Mouse (Mus musculus) neural tube, embryonic 14.5 days (tissue): ENCODE results near the gene Hfe2. TPM values are rescaled to one million over a fixed set of nuclear protein-coding genes. Genes with fewer than 3 reads are reported as not detected.
A peak's percentile ranks its signal among the peaks of the same experiment; 100 is the strongest.
"Not testable (repeated sequence)": the region's sequence is repeated elsewhere in the genome, so short reads cannot be mapped to it uniquely, and the experiment has no call there.

ENCODE experiments used
- ATAC-seq: fragments of 200-750 bp; cut with Nextera tagmentation; 2 replicates; pipeline ENCODE4 v1.8.0; 2017; ENCODE audit warnings: low read depth, mild to moderate bottlenecking, moderate TSS enrichment, moderate library complexity
- H3K27ac ChIP-seq: fragments of 300-500 bp; sonication (generic); 2 replicates; pipeline ENCODE4 v1.5.1; 2014; ENCODE audit warnings: low read depth, mild to moderate bottlenecking, control low read depth, low read length, moderate library complexity, mixed read lengths
- H3K27me3 ChIP-seq: fragments of 300-500 bp; sonication (generic); 2 replicates; pipeline ENCODE4 v1.6.1; 2014; ENCODE audit warnings: low read length; ENCODE audit not compliant: control insufficient read depth, insufficient read depth
- H3K36me3 ChIP-seq: fragments of 300-500 bp; sonication (generic); 2 replicates; pipeline ENCODE4 v1.6.1; 2014; ENCODE audit warnings: low read length, mixed read lengths; ENCODE audit not compliant: control insufficient read depth, insufficient read depth
- H3K4me1 ChIP-seq: fragments of 300-500 bp; sonication (generic); 2 replicates; pipeline ENCODE4 v1.6.1; 2014; ENCODE audit warnings: low read length; ENCODE audit not compliant: control insufficient read depth, insufficient read depth
- H3K4me2 ChIP-seq: fragments of 300-500 bp; sonication (generic); 2 replicates; pipeline ENCODE4 v1.6.1; 2014; ENCODE audit warnings: mild to moderate bottlenecking, low read depth, low read length, control low read depth
- H3K4me3 ChIP-seq: fragments of 300-500 bp; sonication (generic); 2 replicates; pipeline ENCODE4 v1.5.1; 2014; ENCODE audit warnings: low read depth, low read length, control low read depth, mixed read lengths
- H3K9ac ChIP-seq: fragments of 300-500 bp; sonication (generic); replicated peaks from 2 replicates; pipeline ENCODE4 v1.6.1; 2014; ENCODE audit warnings: low read depth, mild to moderate bottlenecking, control low read depth, low read length, mixed read lengths
- H3K9me3 ChIP-seq: fragments of 300-500 bp; sonication (generic); 2 replicates; pipeline ENCODE4 v1.6.1; 2016; ENCODE audit warnings: low read length; ENCODE audit not compliant: control insufficient read depth
- WGBS: fragments of 180-500 bp; shearing (Covaris S2); extraction: QIAGEN DNeasy Blood & Tissue Kit; methylation state at CpG from one replicate; pipeline ENCODE4 v1.1.7; 2014; 5-methylcytosine and 5-hydroxymethylcytosine counted together
- polyA plus RNA-seq: library from polyadenylated mRNA; unstranded; fragments of >200 nt; fragmentation: Nextera tagmentation; extraction: Ambion mirVana; gene quantifications from 2 replicates; pipeline ENCODE4 v1.2.1, GENCODE M21; 2014

Hfe2 gene
- polyA plus RNA-seq, 1 experiment from 2014 or later, result 2.0 TPM

DNA sequence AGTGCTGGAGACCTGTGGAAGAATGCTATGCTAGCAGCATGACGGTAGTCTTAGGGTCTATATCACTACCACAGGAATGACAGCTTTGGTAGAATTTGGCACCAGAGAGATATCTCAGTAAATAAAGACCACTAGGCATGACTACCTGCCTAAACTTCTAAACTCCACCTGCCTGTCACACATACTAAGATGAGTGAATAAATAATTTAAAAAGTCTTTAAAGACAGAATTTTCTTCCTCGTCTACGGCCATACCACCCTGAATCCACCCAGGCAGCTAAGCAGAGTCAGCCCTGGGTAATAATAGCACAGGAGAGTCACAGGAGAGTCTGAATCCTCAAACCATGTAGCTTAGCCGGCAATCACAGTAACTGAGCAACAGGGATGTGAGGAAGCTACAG, 40.1 kb upstream of the Hfe2 start:
- no peak overlapping the region for H3K4me3 ChIP-seq
- 0 out of 2 replicates have a peak, but pooled peaks cover 2% of the 10 kb centered on the region for H3K27me3 ChIP-seq
- no peaks in the 10 kb centered on the region for H3K36me3 ChIP-seq
- ATAC-seq, result no peak
- no peak overlapping the region for H3K4me2 ChIP-seq
- 73% methylated on average over 4 of the region's 4 CpGs for WGBS
- H3K9me3 ChIP-seq, result no peaks in the 10 kb centered on the region
- H3K4me1 ChIP-seq, result no peaks in the 10 kb centered on the region; the same call in 1 of the 2 replicates
- H3K27ac ChIP-seq, result no peak overlapping the region
- H3K9ac ChIP-seq, result no peak overlapping the region

DNA sequence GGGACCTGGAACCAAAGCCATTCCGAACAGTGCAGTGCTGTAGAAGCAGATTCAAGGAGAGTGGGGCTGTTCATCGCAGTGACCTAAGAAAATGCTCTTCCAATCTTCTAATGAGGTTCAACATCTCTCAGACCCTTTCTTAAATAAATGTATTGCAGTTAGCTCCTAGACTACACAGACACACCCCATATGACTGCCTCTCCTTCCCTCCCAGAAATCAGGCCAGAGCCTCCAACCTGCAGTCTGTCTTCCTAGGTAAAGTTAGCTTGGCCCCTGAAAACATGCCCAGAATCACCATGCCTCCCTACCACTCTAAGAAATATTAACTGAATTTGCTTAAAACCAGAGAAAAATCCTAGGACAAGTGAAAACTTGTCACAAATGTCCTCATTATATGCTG, 39.6 kb upstream of the Hfe2 start:
- Histone ChIP-seq H3K4me1 (no peaks in the 10 kb centered on the region; the same call in 1 of the 2 replicates), H3K27ac (no peak overlapping the region), H3K9me3 (no peaks in the 10 kb centered on the region), H3K4me3 (no peak overlapping the region), H3K27me3 (0 out of 2 replicates have a peak, but pooled peaks cover 2% of the 10 kb centered on the region), H3K9ac (no peak overlapping the region), H3K4me2 (no peak overlapping the region), H3K36me3 (no peaks in the 10 kb centered on the region)
- WGBS, result 80% methylated on average over 2 of the region's 2 CpGs
- no peak for ATAC-seq

DNA sequence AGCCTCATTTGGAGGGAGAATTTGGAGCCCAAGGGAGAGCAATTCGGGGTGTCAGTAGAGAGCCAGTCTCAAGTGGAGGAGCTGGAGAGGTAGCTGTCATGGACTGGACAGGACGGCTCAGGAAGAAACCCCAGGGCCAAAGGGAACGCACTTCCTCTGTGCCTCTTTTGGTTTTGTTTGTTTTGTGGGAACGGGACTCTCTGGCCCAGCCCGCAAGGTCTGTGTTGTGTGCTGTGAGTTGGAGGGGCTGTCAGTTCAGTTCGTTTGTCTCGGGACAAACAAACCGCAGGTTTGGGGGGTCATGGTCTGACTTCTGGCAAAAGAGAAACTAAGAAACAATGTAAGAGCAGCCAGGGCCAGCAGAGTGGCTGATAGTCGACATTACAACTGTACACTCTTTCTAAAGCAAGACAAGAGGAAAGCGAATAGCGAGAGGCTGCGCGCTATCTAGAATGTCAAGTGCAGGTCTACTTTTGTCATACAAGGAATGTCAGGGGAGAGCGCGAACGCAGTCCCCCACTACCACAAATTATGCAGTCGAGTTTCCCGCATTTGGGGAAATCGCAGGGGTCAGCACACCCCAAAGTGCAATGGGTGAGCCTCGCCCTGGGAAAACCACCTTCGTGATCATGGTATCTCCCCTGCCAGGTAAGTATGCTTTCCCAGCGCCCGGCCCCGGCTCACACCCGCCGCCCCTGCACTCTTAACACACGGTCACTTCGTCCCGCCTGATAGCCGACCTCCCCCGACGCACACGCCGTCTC, 38.7 kb upstream of the Hfe2 start:
- not testable (repeated sequence) for H3K9me3 ChIP-seq, H3K4me2 ChIP-seq, H3K36me3 ChIP-seq, H3K9ac ChIP-seq, H3K27me3 ChIP-seq, H3K27ac ChIP-seq, H3K4me3 ChIP-seq, H3K4me1 ChIP-seq
- 0% methylated on average over 4 of the region's 34 CpGs for WGBS
- ATAC-seq, result peak; percentile 50

DNA sequence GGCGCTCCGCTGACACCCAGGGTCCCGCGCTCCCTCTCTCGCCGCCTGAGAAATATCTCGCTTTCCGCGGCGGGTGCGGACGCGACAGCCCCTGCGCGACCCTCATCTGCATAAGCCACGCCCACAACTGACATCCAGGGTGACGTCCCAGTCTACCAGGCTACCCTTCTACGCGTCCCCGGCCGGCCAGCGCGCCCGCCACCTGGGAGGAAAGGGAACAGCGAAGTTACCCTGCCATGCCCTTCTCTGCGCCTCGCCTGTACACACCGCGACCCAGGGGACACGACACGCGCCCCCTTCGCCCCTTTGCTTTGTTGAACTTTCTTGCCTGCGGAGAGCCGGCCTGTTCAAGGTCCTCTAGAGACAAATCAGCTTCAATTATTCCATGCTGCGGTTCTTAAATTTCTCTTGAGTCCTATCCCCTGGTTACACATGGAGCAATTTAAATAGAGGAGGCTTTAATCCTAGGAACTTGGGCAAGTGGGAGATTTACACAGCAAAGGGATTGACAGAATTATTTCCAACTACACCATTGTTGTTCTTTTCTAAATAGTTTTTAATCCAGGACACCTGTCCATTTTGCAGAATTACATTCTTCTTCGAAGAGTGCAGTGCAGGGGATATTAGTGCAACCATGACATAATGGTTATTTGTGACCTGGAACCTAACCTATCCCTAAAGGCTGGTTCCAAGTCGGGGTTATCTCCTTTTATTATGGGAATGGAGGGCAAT, 38.0 kb upstream of the Hfe2 start:
- H3K27me3 ChIP-seq, H3K9ac ChIP-seq, H3K4me1 ChIP-seq, H3K9me3 ChIP-seq, H3K27ac ChIP-seq, H3K36me3 ChIP-seq: not testable (repeated sequence)
- 15% methylated on average over 5 of the region's 38 CpGs for WGBS
- Histone ChIP-seq H3K4me2 (peak overlapping the region; percentile 53), H3K4me3 (peak overlapping the region; percentile 32; the same call in 1 of the 2 replicates)
- ATAC-seq, result peak; percentile 84

DNA sequence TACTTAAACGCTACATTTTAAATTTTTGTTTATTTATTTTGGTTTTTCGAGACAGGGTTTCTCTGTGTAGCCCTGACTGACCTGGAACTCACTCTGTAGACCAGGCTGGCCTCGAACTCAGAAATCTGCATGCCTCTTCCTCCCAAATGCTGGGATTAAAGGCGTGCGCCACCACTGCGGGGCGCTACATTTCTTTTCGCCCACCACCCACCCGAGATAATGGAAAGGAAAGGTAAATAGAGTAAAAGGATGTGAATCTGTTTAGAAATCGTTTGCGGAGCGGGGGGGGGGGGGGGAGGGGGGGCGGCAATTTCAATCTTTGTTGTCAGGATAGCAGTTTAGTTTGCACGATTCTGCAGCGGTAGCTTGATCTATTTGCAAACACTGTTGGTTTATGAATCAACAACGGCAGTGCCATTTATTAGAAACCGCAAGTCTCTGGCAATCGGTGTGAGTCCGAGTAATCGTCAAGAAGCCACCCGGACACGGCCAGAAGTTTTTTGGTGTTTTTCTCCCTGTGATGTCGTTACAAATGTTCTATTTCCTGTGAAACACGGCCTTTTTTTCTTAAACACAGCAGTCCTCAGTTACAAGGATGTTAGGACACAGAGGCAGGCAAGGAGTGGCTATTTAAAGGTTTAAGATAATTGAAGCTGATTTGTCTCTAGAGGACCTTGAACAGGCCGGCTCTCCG, 37.2 kb upstream of the Hfe2 start:
- ATAC-seq, result no peak

DNA sequence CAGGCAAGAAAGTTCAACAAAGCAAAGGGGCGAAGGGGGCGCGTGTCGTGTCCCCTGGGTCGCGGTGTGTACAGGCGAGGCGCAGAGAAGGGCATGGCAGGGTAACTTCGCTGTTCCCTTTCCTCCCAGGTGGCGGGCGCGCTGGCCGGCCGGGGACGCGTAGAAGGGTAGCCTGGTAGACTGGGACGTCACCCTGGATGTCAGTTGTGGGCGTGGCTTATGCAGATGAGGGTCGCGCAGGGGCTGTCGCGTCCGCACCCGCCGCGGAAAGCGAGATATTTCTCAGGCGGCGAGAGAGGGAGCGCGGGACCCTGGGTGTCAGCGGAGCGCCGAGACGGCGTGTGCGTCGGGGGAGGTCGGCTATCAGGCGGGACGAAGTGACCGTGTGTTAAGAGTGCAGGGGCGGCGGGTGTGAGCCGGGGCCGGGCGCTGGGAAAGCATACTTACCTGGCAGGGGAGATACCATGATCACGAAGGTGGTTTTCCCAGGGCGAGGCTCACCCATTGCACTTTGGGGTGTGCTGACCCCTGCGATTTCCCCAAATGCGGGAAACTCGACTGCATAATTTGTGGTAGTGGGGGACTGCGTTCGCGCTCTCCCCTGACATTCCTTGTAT, 36.6 kb upstream of the Hfe2 start:
- H3K4me1 ChIP-seq, H3K27me3 ChIP-seq, H3K9me3 ChIP-seq, H3K36me3 ChIP-seq: not testable (repeated sequence)
- ATAC-seq, result peak; percentile 85
- 0% methylated on average over 1 of the region's 55 CpGs for WGBS
- Histone ChIP-seq H3K4me2 (peak overlapping the region; percentile 53), H3K4me3 (peak overlapping the region; percentile 32), H3K9ac (peak overlapping the region; percentile 13; the same call in 1 of the 2 replicates), H3K27ac (peak overlapping the region; percentile 85)

More for the DNA sequence above, 37.2 kb upstream of the Hfe2 start:
- no peaks in the 10 kb centered on the region; the same call in 1 of the 2 replicates for H3K4me1 ChIP-seq
- peak overlapping the region; percentile 53 for H3K4me2 ChIP-seq
- H3K4me3 ChIP-seq, result peak overlapping the region; percentile 32
- 3% methylated on average over 25 of the region's 26 CpGs for WGBS
- H3K27me3 ChIP-seq, result 0 out of 2 replicates have a peak, but pooled peaks cover 2% of the 10 kb centered on the region
- H3K9me3 ChIP-seq, result no peaks in the 10 kb centered on the region
- no peaks in the 10 kb centered on the region for H3K36me3 ChIP-seq
- H3K9ac ChIP-seq, result peak overlapping the region; percentile 13; the same call in 1 of the 2 replicates
- peak overlapping the region; percentile 85 for H3K27ac ChIP-seq

DNA sequence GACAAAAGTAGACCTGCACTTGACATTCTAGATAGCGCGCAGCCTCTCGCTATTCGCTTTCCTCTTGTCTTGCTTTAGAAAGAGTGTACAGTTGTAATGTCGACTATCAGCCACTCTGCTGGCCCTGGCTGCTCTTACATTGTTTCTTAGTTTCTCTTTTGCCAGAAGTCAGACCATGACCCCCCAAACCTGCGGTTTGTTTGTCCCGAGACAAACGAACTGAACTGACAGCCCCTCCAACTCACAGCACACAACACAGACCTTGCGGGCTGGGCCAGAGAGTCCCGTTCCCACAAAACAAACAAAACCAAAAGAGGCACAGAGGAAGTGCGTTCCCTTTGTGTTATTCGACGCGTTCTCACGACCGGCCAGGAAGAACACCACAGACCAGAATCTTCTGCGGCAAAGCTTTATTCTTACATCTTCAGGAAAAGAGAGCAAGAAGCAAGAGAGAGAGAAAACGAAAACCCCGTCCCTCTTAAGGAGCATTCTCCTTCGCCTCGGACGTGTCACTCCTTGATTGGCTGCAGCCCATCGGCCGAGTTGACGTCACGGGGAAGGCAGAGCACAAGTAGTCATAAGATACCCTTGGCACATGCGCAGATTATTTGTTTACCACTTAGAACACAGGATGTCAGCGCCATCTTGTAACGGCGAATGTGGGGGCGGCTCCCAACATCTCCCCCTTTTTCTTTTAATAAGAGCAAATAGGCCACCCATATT, 35.9 kb upstream of the Hfe2 start:
- not testable (repeated sequence) for H3K4me3 ChIP-seq, H3K36me3 ChIP-seq, H3K9ac ChIP-seq, H3K27me3 ChIP-seq, H3K4me2 ChIP-seq, H3K4me1 ChIP-seq, H3K9me3 ChIP-seq
- H3K27ac ChIP-seq, result 0 out of 2 replicates have a peak overlapping the region, but pooled peaks have one; percentile 60
- peak; percentile 51 for ATAC-seq
- WGBS, result under 1% methylated on average over 8 of the region's 31 CpGs

DNA sequence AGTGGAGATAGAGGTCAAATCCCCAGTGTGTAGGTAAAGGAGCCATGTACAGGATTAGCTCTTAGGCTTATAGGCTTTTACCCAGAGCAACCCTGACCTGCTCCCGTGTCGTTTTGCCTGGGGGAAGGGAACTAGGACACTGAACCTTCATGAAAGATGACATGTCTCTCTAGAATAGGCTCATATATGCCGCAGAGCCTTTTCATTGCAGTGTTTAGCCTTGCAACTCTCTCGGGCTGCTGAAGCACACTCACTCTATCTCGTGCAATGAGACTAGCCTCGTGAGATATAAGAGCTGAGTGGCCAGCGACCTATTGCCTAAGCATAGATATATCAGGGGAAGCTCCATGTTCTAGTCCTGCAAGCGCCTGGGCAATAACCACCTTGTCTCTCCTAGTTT, 35.3 kb upstream of the Hfe2 start:
- not testable (repeated sequence) for H3K9me3 ChIP-seq, ATAC-seq, H3K4me3 ChIP-seq, H3K4me1 ChIP-seq, H3K36me3 ChIP-seq, H3K4me2 ChIP-seq, H3K27me3 ChIP-seq, H3K9ac ChIP-seq
- H3K27ac ChIP-seq, result peak overlapping the region; percentile 71; the same call in 1 of the 2 replicates
- 52% methylated on average over 4 of the region's 8 CpGs for WGBS
